Mouse (Mus musculus): ENCODE data around the gene Abcg1. TPM values are rescaled to one million over a fixed set of nuclear protein-coding genes. Genes with fewer than 3 reads are reported as not detected.

Gene Abcg1
- polyA plus RNA-seq, 1 experiment from 2014 or later = 11.9 TPM

DNA sequence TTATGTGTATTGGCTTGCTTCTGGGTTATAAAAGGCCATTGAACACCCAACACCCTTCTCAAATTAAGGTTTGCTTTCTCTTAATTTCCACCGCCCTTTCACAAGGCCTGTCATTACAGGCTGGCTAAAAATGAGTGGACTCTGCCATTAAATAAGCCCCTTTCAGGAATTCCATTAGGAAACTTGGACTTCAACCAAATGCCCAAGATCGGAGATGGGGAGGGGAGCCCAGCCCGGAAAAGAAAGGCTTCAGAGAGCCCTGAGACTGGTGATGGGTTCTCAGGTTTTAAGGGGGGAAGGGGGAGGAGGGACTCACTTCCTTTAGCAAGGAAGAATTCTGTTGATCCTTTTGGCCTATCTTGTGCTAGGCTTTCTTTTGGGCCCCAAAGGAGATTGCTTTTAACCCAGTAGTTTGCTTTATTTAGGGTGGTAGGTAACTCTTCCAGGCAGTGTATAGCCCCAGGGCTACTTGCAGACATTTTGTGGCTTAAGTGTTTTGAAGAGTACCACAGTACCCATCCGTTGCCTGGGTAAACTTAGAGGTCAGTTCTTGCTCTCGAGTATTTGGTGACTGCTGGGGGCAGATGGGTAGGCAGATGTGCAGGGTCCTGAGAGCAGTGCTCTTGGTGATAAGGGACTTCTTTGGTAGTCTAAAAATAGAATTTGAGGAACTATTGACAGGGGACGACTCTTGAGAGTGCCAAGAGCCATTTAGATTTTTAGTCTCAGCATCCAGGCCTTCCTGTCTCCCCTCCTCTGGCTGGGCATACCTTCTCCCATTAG, 13.1 kb downstream of the Abcg1 start:
- Histone ChIP-seq H3K27me3 (replicated peaks; ENCODE audit: control insufficient read depth, insufficient read depth, low read length) (no peaks in the 10 kb centered on the region), H3K4me1 (ENCODE audit: control insufficient read depth, insufficient read depth, low read length) (peaks cover 58% of the 10 kb centered on the region), H3K4me2 (ENCODE audit: low read depth, low read length) (no peak overlapping the region), H3K27ac (replicated peaks; ENCODE audit: low read depth, low read length) (peak overlapping the region; percentile 59), H3K36me3 (ENCODE audit: control insufficient read depth, insufficient read depth, low read length) (no peaks in the 10 kb centered on the region), H3K9ac (ENCODE audit: low read depth, low read length) (no peak overlapping the region), H3K4me3 (ENCODE audit: low read depth, low read length) (no peak overlapping the region), H3K9me3 (ENCODE audit: control insufficient read depth, low read length) (no peaks in the 10 kb centered on the region)
- ATAC-seq (ENCODE audit: low read depth) (no peak), DNase-seq (ENCODE audit: low spot score) (peak; percentile 72)
- 32% methylated on average over 6 of the region's 6 CpGs for WGBS

DNA sequence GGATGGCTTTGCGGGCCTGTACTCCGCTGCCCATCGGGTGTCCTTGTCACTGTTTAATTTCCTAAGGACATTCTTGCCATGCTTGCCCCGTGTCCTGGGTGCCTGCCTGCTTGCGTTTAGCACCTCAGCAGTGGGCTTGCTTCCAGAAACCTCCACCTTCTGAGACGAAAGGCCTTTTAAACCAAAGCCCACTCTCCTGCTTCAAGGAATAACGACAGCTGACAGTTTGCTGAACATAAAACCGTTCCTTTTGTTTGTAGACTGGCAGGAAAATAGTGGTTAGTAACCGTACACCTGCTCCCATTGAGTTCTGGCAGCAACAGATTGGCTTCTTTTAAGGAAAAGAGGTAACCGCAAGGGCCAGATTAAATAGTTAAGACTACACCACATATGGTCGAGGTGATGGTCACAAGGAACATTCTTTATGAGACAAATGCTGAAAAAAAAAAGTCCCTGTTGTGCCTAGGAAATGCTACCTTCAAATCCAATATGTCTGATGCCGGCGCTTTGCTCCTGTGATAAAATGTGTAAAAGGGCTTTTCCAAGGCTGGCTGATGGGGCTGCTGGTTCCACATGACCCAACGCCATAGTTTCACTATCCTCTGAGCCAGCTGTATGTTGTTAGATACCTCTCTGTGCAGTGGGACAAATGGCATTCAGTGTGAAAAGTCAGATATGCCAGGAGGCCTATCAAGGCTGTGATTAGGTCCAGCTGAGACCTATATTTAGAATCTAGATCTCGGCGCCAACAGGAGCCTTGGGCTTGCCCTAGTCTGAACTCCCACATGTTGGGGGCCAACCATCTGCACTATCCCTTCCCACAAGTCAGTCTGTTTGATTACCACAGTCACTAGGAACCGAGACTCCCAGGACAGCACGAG, 14.2 kb downstream of the Abcg1 start:
- WGBS = 40% methylated on average over 18 of the region's 18 CpGs
- ATAC-seq (ENCODE audit: low read depth) = no peak; the same call in 1 of the 2 replicates
- peak overlapping the region; percentile 59 for H3K27ac ChIP-seq (replicated peaks; ENCODE audit: low read depth, low read length)
- H3K4me1 ChIP-seq (ENCODE audit: control insufficient read depth, insufficient read depth, low read length) = peaks cover 55% of the 10 kb centered on the region
- no peaks in the 10 kb centered on the region for H3K9me3 ChIP-seq (ENCODE audit: control insufficient read depth, low read length)
- no peaks in the 10 kb centered on the region for H3K36me3 ChIP-seq (ENCODE audit: control insufficient read depth, insufficient read depth, low read length)
- peak; percentile 67 for DNase-seq (ENCODE audit: low spot score)
- no peak overlapping the region for H3K9ac ChIP-seq (ENCODE audit: low read depth, low read length)
- H3K27me3 ChIP-seq (replicated peaks; ENCODE audit: control insufficient read depth, insufficient read depth, low read length) = no peaks in the 10 kb centered on the region
- H3K4me3 ChIP-seq (ENCODE audit: low read depth, low read length) = no peak overlapping the region
- H3K4me2 ChIP-seq (ENCODE audit: low read depth, low read length) = no peak overlapping the region

GRCm38 (mm10) chr17:31072872-31073271, 15.4 kb downstream of the Abcg1 start:
- Histone ChIP-seq H3K9me3 (ENCODE audit: control insufficient read depth, low read length) (no peaks in the 10 kb centered on the region), H3K9ac (ENCODE audit: low read depth, low read length) (peak overlapping the region; percentile 28; the same call in 1 of the 2 replicates), H3K4me1 (ENCODE audit: control insufficient read depth, insufficient read depth, low read length) (peaks cover 53% of the 10 kb centered on the region), H3K27me3 (replicated peaks; ENCODE audit: control insufficient read depth, insufficient read depth, low read length) (no peaks in the 10 kb centered on the region), H3K27ac (replicated peaks; ENCODE audit: low read depth, low read length) (peak overlapping the region; percentile 69), H3K36me3 (ENCODE audit: control insufficient read depth, insufficient read depth, low read length) (no peaks in the 10 kb centered on the region), H3K4me2 (ENCODE audit: low read depth, low read length) (peak overlapping the region; percentile 58), H3K4me3 (ENCODE audit: low read depth, low read length) (peak overlapping the region; percentile 24; the same call in 1 of the 2 replicates)
- DNase-seq (ENCODE audit: low spot score) (no peak), ATAC-seq (ENCODE audit: low read depth) (no peak)
- WGBS = 45% methylated on average over 4 of the region's 4 CpGs

DNA sequence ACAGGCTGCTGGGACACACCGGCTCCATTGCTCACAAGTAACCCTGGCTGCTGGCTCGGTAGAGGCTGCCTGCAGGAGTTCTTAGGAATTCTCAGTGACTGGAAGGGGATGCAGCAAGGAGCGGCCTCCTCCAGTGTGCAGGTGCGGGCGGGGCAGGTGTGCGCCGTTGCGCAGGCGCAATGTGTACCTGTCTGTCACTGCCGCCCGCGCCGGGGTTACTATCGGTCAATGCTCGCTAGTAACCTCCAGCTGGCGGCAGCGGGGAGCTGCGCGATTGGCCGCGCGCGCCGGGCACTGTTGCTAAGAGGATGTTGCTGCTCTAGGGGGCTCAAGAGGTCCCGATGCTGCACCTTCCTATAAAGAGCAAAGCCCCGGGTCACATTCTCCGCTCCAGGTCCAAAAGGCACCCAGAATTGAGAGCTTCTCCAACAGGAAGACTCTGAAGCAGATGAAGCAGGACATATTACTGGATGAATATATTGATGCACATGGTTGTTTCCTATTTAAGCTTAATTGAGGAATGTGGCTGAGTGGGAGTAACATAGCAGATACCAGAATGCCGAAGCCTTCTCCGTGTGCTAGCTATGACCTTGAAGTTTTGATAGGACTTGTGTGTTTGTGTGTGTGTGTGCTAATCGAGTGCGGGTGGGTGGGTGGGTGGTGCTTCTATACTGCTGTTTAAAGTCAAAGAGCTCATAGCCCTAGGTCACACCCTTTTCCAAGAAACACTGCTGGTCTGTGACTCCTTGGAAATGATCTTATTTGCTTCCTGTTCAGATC, 16.0 kb downstream of the Abcg1 start:
- DNase-seq (ENCODE audit: low spot score) (peak; percentile 92), ATAC-seq (ENCODE audit: low read depth) (peak; percentile 79)
- Histone ChIP-seq H3K27me3 (replicated peaks; ENCODE audit: control insufficient read depth, insufficient read depth, low read length) (no peaks in the 10 kb centered on the region), H3K9ac (ENCODE audit: low read depth, low read length) (peak overlapping the region; percentile 28; the same call in 1 of the 2 replicates), H3K9me3 (ENCODE audit: control insufficient read depth, low read length) (no peaks in the 10 kb centered on the region), H3K27ac (replicated peaks; ENCODE audit: low read depth, low read length) (peak overlapping the region; percentile 69), H3K4me2 (ENCODE audit: low read depth, low read length) (peak overlapping the region; percentile 58), H3K4me3 (ENCODE audit: low read depth, low read length) (peak overlapping the region; percentile 24), H3K36me3 (ENCODE audit: control insufficient read depth, insufficient read depth, low read length) (no peaks in the 10 kb centered on the region), H3K4me1 (ENCODE audit: control insufficient read depth, insufficient read depth, low read length) (peaks cover 53% of the 10 kb centered on the region)
- 3% methylated on average over 31 of the region's 31 CpGs for WGBS

DNA sequence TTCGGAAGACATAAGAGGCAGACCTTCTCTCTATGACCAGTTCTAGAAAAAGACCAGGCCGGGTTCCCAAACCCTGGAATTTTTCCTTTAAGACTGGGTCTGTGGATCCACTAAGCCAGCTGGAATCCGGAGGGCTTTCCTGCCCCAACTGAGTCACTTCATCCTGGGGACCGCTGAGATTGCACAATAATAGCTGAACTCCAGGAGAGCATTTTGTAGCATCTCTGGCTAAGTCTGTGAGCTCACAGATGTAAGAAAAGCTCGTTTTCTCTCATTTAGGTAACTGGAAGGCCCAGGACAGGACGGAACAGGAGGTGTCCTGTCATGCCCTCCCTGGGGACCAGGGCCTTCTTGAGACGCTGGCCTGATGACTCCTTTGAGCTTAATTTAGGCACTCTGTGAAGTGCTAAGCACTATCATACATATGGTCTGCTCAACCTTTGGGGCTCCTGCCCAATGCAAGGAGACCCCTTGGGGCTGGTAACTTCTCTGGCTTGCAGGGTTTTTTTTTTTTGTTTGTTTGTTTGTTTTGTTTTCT, 16.6 kb downstream of the Abcg1 start:
- peak overlapping the region; percentile 69 for H3K27ac ChIP-seq (replicated peaks; ENCODE audit: low read depth, low read length)
- no peaks in the 10 kb centered on the region for H3K27me3 ChIP-seq (replicated peaks; ENCODE audit: control insufficient read depth, insufficient read depth, low read length)
- no peaks in the 10 kb centered on the region for H3K9me3 ChIP-seq (ENCODE audit: control insufficient read depth, low read length)
- peak overlapping the region; percentile 58 for H3K4me2 ChIP-seq (ENCODE audit: low read depth, low read length)
- no peak overlapping the region for H3K4me3 ChIP-seq (ENCODE audit: low read depth, low read length)
- no peaks in the 10 kb centered on the region for H3K36me3 ChIP-seq (ENCODE audit: control insufficient read depth, insufficient read depth, low read length)
- H3K4me1 ChIP-seq (ENCODE audit: control insufficient read depth, insufficient read depth, low read length) = peaks cover 53% of the 10 kb centered on the region
- 20% methylated on average over 7 of the region's 7 CpGs for WGBS
- no peak for ATAC-seq (ENCODE audit: low read depth)
- DNase-seq (ENCODE audit: low spot score) = no peak
- H3K9ac ChIP-seq (ENCODE audit: low read depth, low read length) = no peak overlapping the region

DNA sequence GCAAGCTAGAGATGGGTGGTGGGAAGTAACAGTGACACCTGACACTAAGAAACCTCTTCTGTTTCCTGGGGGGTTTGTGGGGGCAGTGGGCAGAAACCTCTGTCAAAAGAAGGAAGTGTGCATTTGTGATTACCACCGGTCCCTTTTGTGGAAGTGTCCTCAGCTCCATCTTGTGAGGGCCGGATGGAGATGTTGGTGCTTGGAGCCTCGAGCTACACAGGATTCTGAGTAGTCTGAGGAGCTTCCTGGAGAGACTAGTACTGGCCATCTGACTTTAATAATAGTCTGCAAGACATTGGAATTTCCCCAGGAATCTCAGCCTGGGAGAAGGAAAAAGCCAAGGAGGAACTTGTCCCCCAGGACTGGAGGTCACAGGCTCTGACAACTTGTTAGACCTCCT, 17.2 kb downstream of the Abcg1 start:
- Histone ChIP-seq H3K4me3 (ENCODE audit: low read depth, low read length) (no peak overlapping the region), H3K27me3 (replicated peaks; ENCODE audit: control insufficient read depth, insufficient read depth, low read length) (no peaks in the 10 kb centered on the region), H3K9ac (ENCODE audit: low read depth, low read length) (no peak overlapping the region), H3K27ac (replicated peaks; ENCODE audit: low read depth, low read length) (no peak overlapping the region), H3K4me1 (ENCODE audit: control insufficient read depth, insufficient read depth, low read length) (peaks cover 58% of the 10 kb centered on the region), H3K4me2 (ENCODE audit: low read depth, low read length) (no peak overlapping the region), H3K9me3 (ENCODE audit: control insufficient read depth, low read length) (no peaks in the 10 kb centered on the region), H3K36me3 (ENCODE audit: control insufficient read depth, insufficient read depth, low read length) (no peaks in the 10 kb centered on the region)
- 40% methylated on average over 3 of the region's 3 CpGs for WGBS
- ATAC-seq (ENCODE audit: low read depth) = no peak
- no peak for DNase-seq (ENCODE audit: low spot score)

- Histone ChIP-seq H3K9me3 (ENCODE audit: control insufficient read depth, low read length) (no peaks in the 10 kb centered on the region), H3K36me3 (ENCODE audit: control insufficient read depth, insufficient read depth, low read length) (no peaks in the 10 kb centered on the region), H3K9ac (ENCODE audit: low read depth, low read length) (no peak overlapping the region), H3K4me1 (ENCODE audit: control insufficient read depth, insufficient read depth, low read length) (peaks cover 53% of the 10 kb centered on the region), H3K4me3 (ENCODE audit: low read depth, low read length) (no peak overlapping the region), H3K27ac (replicated peaks; ENCODE audit: low read depth, low read length) (no peak overlapping the region), H3K27me3 (replicated peaks; ENCODE audit: control insufficient read depth, insufficient read depth, low read length) (no peaks in the 10 kb centered on the region), H3K4me2 (ENCODE audit: low read depth, low read length) (no peak overlapping the region)
- ATAC-seq (ENCODE audit: low read depth) = no peak
- no peak for DNase-seq (ENCODE audit: low spot score)
- 79% methylated on average over 5 of the region's 5 CpGs for WGBS
These were observed 18.0 kb downstream of the Abcg1 start for GRCm38 (mm10) chr17:31075471-31075870.

GRCm38 (mm10) chr17:31077561-31077960, 20.1 kb downstream of the Abcg1 start:
- Histone ChIP-seq H3K27ac (replicated peaks; ENCODE audit: low read depth, low read length) (no peak overlapping the region), H3K4me2 (ENCODE audit: low read depth, low read length) (no peak overlapping the region), H3K4me1 (ENCODE audit: control insufficient read depth, insufficient read depth, low read length) (peaks cover 33% of the 10 kb centered on the region), H3K36me3 (ENCODE audit: control insufficient read depth, insufficient read depth, low read length) (no peaks in the 10 kb centered on the region), H3K27me3 (replicated peaks; ENCODE audit: control insufficient read depth, insufficient read depth, low read length) (no peaks in the 10 kb centered on the region), H3K9ac (ENCODE audit: low read depth, low read length) (no peak overlapping the region), H3K9me3 (ENCODE audit: control insufficient read depth, low read length) (no peaks in the 10 kb centered on the region), H3K4me3 (ENCODE audit: low read depth, low read length) (no peak overlapping the region)
- 68% methylated on average over 5 of the region's 5 CpGs for WGBS
- ATAC-seq (ENCODE audit: low read depth) = no peak
- DNase-seq (ENCODE audit: low spot score) = no peak
